Mouse (Mus musculus): Measurements from ENCODE around the gene AY358078.
"Not testable (repeated sequence)": the region's sequence is repeated elsewhere in the genome, so short reads cannot be mapped to it uniquely, and the experiment has no call there.

Gene AY358078

DNA sequence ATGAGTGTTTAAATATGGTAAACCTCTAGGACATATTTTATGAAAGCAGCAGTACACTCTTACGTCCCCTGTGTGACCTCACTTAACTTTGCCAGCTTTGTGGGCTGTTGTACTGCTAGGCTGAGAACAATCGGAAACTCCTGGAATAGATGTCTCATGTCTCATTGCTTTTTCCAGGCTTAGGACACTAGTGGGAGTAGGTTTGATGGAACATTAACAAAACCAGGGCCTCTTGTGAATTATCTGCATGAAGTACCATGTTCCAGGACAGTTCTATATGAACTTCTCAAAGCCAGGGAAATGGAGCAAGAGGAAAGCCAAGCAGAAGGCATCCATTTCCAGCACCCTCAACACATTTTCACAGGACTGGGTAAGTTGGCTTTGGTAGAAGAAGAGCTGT, at the start of gene AY358078:
Gene AY358078, plus strand, starts transcription at position 301 of the 400 bp plus-strand sequence.
- DNase-seq (ENCODE audit: extremely low read depth, insufficient read length, low spot score): no peak

DNA sequence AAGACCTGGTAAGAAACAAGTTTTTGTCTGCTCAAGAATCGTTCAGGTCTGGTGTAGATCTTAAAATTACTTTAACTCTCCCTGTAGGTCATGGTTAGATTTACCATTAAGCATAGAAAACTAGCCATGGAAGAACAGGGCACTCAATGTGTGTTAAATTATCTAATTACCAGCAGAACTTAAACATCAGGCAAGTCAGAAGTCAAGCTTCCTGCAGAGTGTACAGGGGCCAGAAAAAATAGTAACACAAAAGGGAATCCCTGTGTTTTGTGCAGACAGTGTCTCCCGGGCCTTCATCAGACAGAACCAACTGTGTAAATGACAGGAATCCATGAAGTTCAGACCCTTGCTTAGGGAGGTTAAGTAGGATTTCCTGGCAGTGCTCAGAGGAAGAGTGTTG, 43.9 kb upstream of the AY358078 start:
- no peak for DNase-seq (ENCODE audit: extremely low read depth, insufficient read length, low spot score)

DNA sequence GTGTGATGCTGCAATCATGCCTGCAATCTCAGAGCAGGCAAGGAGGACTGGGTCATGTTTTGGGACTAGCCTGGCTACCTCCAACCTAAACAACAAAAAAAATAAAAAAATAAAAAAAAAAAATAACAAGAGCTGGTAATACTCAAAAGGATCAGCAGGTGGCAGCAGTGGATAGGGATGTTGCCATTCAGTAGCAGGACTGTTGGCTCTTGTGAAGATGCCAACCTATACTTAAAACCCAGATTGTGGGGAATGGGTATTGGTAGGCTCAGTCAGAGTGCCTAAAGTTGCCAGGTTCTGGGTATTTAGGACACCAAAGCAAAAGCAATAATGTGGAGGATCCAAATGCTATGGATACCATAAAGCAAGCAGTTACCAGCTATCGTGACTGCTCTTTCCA, 28.5 kb upstream of the AY358078 start:
- DNase-seq (ENCODE audit: extremely low read depth, insufficient read length, low spot score): not testable (repeated sequence)

DNA sequence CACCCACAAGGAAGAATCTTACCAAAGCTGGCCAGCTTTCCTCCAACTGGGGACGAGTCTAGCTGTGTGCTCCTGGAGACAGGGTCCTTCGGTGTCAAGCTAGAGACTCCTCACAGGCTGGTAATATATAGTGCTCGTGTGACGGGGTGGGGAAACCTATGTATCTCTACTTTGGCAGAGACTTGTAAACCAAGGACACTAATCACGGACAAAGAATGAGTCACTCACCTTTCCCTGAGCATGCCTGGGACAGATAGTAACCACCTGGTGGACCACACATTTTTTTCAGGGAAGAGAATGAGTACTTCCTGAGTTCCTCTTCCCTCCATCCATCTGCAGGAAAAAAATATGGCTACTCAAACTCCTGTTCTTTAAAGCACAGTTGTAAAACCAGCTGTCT, 26.4 kb upstream of the AY358078 start, which contains the start of gene Ang4:
Gene Ang4, minus strand, starts transcription at position 101 of the 400 bp plus-strand sequence.
- no peak for DNase-seq (ENCODE audit: extremely low read depth, insufficient read length, low spot score)

DNA sequence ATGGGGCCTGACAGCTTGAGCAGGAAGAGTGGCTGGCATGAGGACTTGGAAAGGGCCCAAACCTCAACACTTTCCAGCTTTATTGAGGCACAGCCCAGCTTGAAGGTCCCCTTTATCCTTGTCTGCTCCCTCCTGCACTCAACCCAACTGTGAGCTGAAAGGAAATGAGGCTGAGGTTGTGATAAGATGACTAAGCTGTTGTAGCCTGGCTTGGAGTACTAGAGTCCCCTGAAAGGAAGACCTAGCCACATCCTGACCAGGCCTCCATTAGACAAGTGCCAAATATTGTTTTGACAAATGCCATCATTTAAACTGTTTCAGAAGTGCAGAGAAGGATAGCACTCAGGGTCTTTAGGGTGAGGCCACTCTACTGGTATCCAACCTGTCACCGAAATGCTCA, 22.1 kb upstream of the AY358078 start:
- DNase-seq (ENCODE audit: extremely low read depth, insufficient read length, low spot score): peak; percentile 59

DNA sequence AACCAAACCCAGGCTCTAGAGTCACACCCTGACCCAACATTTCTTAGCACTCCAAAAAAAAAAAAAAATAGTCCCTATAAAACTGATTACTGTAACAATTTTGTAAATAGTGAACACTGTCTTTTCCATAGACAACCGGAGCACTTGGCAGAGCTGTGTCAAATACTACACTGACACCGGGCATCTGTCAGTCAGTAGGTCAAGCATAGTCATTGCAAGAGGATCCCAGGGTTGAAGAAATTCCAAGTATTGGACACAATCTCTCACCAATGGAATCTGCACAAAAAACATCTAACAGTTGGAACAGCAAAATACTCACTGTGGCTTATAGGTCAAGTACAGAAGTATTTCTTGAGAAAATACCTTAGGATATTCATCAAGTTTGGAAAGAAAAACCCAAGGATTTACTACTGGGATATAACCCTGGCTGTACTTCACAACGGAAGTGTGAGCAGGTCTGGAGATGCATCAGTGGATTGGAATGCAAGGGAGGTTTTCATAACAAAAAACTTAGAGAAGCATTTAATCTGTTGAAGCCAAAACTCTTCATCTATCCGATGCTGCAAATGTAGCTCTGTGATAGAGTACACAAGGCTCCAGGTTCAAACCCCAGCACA, 20.9 kb upstream of the AY358078 start:
- DNase-seq (ENCODE audit: extremely low read depth, insufficient read length, low spot score): peak; percentile 55

DNA sequence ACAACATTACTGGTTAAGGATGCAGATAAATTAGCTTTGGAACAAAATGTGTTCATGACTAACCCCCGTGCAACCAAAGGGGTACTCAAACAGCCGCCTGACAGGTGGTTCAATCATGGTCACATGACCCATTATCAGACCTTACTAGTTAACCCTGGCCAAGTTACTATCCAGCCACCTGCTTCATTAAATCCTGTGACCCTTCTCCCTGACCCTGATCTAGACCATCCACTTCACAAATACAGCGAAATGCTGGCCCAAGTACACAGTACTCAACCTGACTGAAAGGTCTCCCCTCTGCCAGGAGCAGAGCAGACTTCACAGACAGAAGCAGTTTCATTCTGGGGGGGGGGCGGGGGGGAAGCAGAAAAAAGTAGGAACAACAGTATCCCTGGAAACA, 13.5 kb upstream of the AY358078 start:
- DNase-seq (ENCODE audit: extremely low read depth, insufficient read length, low spot score): no peak

DNA sequence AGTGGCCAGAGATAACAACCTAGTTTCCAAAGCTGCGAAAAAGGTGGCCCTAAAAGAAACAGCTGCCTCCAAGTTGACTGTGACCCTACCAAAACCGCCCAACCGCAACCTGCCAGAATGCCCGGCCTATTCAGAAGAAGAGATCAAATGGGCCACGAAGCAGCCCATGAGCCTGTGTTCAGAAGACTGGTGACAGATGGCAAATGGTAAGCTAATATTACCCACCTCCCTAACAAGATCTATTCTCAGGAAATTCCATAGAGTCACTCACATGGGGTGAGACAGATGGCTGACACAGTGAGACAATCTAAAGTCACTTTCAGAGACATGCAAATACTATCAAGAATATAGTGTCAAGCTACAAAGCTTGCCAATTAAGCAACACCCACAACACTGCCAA, 12.8 kb upstream of the AY358078 start:
- no peak for DNase-seq (ENCODE audit: extremely low read depth, insufficient read length, low spot score)

DNA sequence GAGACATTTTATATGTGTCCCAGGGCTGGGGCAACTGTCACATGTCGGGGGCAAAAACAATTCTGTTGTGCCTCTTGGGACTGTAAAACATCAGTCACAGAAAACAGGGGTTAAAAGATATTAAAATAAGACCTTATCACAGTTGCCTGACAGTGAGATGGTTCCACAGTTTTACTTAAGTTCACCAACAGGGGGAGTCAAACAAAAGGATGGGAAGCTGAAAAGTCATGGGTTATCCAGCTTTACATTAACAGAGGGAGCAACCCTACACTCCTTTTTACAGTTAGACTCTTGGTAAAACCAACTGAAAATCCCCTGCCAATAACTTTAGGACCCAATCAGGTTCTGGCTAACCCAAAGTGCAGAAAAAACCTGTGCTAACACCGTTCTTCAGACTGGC, 10.7 kb upstream of the AY358078 start:
- no peak for DNase-seq (ENCODE audit: extremely low read depth, insufficient read length, low spot score)

DNA sequence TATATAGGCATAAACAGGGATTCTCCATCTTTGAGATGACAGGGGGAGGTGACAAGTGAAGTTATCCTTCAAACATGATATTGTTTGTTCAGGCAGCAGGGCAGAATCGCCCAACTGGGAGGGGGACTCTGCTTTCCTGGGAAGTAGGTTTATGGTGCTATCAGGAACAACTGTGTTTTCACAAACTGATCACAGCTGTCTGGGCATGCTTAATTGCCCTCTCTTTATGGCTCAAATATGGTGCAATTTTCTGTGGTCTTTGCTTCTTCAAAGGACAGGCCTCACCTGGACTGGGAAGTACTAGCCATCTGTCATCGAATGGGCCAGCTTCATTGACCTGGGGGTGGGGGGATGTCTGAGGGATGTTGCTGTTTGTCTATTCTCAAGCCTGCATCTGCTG, 5.7 kb upstream of the AY358078 start:
- no peak for DNase-seq (ENCODE audit: extremely low read depth, insufficient read length, low spot score)

DNA sequence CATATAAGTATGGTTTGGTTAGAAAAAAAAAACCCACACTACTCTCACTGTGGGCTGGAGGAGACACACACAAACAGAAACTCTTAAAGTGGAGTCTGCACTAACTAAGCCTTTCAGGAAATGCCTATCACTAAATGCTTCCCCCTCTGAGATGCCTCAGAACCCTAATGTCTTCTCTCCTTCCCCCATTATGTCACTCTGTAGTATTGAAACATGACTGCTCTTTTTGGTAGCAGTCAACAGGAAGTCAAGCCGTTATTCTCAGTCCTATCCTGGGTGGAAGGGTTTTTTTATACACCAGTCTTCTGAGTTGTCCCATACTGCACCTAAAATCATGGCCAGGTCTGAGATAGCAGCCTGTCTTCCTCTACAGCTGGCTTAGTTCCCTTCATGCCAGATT, 26.8 kb downstream of the AY358078 start:
- no peak for DNase-seq (ENCODE audit: extremely low read depth, insufficient read length, low spot score)

DNA sequence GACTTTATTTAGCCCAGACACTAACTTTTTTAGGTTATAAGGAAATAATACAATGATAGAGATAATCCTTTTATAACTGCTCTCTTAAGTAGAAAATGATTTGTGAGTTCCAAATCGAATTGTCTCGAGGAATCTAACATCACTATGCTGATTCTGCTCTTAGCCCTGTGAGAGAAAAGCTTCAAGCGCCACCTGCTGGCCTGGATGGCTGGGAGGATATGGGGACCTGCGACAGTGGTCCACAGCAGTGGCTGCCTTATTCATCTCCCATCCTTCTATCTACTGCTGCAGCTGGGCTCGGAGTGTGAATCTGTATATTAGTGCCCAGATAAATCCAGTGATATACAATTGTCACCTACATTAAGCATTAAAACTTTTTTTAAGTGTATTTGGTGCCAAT, 28.0 kb downstream of the AY358078 start:
- not testable (repeated sequence) for DNase-seq (ENCODE audit: extremely low read depth, insufficient read length, low spot score)

DNA sequence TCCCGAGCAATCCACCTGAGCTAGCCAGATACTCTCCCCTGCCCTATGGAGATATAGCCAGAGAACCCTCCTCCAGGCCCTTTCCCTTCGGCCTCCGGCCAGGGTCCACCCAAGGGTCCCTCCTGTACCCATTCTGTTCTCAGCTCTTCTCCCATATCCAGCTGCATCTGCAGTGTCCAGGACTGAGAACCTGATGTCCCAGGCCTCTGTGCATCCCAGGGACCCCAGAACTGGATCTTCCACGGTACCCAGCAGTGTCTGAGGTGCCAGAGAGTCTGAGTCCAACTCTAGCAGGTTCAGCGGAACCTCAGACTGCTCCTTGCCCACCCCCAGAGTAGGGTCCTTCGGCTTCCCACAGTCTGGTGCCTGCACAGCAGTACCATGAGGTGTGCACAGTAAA, 29.3 kb downstream of the AY358078 start:
- no peak for DNase-seq (ENCODE audit: extremely low read depth, insufficient read length, low spot score)

DNA sequence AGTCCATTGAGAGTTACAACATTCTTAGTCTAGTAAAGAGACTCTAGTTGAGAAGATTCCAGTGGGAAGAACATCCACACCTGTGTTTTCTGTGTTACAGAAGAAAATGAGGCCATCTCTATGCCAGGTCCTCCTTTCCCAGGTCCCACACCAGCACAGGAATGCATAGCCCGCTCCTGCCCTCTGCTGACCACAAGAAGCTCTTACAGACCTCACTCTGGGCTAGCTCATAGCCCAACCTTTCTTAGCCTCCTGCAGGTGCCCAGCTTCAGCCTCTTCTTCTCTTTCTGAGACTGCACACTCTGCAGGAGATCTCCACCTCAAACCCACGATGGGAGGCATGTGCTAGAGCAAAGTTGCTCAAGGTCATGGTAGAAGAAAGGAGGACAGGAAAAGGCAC, 38.6 kb downstream of the AY358078 start:
- not testable (repeated sequence) for DNase-seq (ENCODE audit: extremely low read depth, insufficient read length, low spot score)

DNA sequence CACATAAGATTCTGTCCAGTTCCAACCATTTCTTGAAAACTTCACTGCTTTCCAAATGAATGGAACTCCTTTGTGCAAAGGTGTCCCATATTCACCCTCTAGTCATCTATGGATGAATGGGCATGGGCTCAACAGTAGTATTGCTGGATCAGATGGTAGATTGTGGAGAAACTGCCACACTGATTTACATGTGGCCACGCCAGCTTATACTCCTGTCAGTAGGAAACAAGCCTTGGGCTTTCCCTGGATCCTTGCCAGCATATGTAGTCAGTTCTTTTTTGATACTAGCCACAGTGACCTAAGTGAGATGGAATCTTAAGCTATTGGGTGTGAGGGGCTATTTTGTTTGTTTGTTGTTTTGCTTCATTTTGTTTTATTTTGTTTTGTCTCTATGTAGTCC, 42.4 kb downstream of the AY358078 start:
- DNase-seq (ENCODE audit: extremely low read depth, insufficient read length, low spot score): no peak

DNA sequence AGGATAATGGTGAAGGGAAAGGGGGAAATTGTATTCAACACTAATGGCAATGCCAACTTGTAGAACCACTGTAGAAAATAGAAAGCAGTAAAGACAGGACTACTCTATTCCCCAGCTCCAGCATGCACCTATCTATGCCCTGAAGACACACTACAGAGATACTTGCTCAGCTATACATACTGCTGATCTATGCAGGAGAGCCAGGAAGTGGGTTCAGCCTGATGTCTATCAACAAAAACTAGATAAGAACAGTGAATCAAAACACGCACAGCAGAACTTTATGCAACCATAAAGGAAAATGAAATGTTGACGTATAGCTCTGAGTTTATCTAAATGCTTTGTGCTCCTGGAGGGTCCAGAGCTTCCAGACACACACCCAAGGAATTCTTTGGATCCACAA, 42.9 kb downstream of the AY358078 start:
- DNase-seq (ENCODE audit: extremely low read depth, insufficient read length, low spot score): no peak

DNA sequence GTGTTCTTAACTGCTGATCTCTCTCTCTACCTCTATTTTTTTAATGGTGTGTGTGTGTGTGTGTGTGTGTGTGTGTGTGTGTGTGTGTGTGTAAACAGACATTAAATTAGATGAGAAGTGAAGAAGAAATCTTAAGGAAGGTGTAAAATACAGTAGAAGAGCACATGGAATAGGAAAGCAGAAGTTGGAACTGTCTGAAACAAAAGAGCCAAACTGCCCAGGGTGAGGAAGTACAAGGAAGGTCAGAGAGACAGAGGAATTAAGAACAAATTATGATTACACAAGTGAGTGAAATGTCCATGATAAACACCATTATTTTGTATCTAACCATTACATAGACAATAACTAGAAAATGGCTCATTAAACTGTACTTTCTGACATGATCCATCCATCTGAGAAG, 44.0 kb downstream of the AY358078 start:
- no peak for DNase-seq (ENCODE audit: extremely low read depth, insufficient read length, low spot score)

DNA sequence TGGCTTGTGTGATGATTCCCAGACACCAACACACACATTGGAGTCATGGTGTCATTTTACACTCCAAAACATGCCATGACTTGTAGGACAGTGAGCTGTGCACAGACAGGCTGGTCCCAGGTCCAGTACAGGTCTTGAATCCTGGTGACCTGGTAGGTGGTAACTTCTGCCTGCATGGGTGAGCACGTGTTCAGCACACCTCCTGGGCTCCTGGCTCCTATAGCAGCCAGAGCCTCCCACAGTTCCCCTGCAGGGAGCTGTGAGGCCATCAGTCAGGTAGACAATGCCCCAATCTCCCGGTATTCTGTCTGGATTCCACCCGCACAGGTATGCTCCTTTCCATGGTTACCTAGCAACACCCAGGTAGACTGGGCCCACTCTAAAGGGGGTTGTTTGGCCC, 46.7 kb downstream of the AY358078 start:
- DNase-seq (ENCODE audit: extremely low read depth, insufficient read length, low spot score): no peak

DNA sequence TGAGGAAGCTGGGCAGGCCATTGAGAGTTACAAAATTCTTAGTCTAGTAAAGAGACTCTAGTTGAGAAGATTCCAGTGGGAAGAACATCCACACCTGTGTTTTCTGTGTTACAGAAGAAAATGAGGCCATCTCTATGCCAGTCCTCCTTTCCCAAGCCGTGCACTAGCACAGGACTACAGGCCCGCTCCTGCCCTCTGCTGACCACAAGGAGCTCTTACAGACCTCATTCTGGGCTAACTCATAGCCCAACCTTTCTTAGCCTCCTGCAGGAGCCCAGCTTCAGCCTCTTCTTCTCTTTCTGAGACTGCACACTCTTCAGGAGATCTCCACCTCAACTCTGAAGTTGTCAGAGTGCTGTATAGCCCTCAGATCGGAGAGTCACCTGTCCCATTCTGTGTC, 51.2 kb downstream of the AY358078 start:
- DNase-seq (ENCODE audit: extremely low read depth, insufficient read length, low spot score): not testable (repeated sequence)

DNA sequence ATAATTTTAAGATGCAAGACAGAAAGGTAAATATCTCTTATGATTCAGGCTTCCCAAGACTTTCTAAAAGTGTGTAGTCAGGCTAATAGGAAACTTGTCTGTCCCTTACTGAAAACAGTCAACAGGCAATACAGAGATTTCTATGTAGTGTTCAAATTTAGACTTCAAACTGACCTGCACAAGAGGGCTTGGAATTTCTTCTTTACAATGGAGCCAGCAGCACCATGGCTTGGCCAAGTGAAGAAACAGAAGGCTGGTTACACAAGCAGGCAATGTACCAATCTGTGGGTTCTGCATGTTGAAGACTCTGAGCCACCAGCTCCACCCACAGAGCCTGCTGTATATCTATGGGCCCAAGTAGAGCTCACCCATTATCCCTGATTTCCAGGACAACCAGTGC, 53.6 kb downstream of the AY358078 start, which contains the start of gene Ear6:
Gene Ear6, plus strand, starts transcription at position 301 of the 400 bp plus-strand sequence.
- DNase-seq (ENCODE audit: extremely low read depth, insufficient read length, low spot score): no peak

DNA sequence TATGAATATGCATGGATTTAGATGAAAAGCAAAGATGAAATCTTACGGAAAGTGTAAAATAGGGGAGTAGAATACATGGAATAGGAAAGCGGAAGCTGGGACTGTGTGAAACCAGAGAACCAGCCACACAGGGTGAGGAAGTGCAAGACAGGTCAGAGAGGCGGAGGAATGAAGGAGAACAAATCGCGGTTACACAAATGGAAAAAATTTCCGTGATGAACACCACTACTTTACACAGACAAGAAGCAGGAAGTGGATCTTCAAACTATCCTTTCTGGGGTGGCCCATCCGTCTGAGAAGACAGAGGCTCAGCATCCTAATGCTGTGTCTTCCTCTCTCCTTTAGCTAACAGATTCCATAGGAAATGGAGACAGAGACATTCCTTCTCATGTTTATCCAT, 55.4 kb downstream of the AY358078 start:
- DNase-seq (ENCODE audit: extremely low read depth, insufficient read length, low spot score): not testable (repeated sequence)

DNA sequence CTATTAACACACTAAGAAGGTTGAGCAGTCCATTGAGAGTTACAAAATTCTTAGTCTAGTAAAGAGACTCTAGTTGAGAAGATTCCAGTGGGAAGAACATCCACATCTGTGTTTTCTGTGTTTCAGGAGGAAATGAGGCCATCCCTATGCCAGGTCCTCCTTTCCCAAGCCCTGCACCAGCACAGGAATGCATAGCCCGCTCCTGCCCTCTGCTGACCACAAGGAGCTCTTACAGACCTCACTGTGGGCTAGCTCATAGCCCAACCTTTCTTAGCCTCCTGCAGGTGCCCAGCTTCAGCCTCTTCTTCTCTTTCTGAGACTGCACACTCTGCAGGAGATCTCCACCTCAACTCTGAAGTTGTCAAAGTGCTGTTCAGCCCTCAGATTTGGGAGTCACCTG, 63.8 kb downstream of the AY358078 start:
- DNase-seq (ENCODE audit: extremely low read depth, insufficient read length, low spot score): not testable (repeated sequence)

DNA sequence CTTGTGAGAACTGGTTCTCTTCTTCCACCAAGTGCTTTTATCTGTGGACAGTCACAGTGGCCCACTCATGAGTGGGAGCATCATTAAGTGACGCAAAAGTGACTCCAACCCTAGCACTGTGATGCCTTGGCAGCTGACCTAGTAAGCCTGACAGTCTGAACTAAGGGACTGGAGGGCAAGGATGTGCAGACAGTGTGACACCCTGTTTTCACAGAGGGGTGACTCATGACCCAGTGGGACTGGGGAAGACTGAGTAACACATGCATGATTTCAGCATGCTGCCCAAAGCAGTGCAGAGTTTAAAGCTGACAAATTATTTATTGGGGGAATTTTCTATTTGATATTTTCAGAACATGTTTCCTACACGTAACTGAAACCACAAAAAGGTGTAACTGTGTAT, 70.9 kb downstream of the AY358078 start:
- DNase-seq (ENCODE audit: extremely low read depth, insufficient read length, low spot score): no peak
